Mouse (Mus musculus): ENCODE measurements around the gene Dclk1. TPM values are rescaled to one million over a fixed set of nuclear protein-coding genes. Genes with fewer than 3 reads are reported as not detected.

The Dclk1 gene
- polyA plus RNA-seq, 1 experiment, result 319 TPM

- no peak for DNase-seq (ENCODE audit: extremely low spot score in 1 of 2, low spot score in 1 of 2)
Measured at GRCm38 (mm10) chr3:55494348-55494747, 252.2 kb downstream of the Dclk1 start.

DNA sequence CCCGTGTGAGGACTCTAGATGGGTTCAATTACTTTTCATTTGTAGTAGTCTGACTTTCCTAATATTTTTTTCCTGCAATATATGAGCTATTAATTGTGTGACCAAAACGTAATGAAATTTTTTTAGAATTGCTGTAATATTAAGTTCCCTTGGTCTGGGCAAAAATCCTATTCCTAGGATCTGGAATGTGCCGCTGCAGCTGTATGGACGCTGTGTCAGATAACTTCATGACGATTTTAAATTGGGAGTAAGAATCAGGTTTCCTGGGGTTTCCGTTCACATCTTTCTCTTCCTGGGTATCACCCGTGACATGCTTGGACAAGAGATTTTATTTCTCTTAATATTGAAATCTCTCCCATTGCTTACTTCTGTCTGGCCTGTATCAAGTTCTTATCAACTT, 253.1 kb downstream of the Dclk1 start:
- no peak for DNase-seq (ENCODE audit: extremely low spot score in 1 of 2, low spot score in 1 of 2)

GRCm38 (mm10) chr3:55495866-55496265, 253.7 kb downstream of the Dclk1 start:
- DNase-seq (ENCODE audit: extremely low spot score in 1 of 2, low spot score in 1 of 2), result no peak

DNA sequence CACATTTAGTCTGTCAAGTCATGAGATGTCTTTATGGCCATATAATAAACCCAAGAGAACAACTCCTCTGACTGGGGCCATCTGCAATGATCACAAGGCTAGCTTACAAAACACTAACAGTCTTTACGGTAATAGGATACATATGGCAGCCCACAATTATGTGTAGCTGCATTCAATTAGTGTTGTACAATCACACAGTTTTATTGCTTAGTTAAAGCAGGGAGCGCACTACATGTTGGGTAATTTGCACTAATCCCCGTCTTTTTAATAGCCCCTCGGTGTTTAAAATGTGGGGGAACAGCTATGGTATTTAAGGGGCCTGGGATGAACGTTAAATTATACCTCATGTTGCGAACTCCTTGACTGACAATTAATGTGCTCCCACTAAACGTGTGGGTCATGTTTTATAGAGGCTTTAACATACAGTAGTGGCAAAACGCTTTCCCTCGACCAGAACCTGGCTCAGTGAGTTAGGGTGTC, 254.3 kb downstream of the Dclk1 start:
- no peak for DNase-seq (ENCODE audit: extremely low spot score in 1 of 2, low spot score in 1 of 2)

DNA sequence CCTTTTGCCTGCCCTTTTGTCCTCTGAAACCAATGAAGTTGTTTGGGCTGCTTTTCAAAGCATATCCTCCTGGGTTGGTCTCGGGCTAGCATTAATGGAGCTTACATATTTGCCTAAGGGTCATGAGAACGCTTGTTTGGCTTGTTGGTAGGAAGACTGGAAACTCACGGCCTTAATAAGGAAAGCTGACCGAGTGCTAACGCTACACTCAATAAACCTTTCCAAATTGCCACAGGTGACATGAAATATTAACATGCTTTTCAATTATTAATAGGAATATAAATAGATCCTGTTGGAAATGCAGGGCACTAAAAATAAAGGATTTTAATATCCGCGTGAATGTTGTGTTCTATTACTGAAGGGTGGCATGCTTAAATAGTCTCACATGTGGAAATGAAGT, 257.1 kb downstream of the Dclk1 start:
- DNase-seq (ENCODE audit: extremely low spot score in 1 of 2, low spot score in 1 of 2), result no peak

DNA sequence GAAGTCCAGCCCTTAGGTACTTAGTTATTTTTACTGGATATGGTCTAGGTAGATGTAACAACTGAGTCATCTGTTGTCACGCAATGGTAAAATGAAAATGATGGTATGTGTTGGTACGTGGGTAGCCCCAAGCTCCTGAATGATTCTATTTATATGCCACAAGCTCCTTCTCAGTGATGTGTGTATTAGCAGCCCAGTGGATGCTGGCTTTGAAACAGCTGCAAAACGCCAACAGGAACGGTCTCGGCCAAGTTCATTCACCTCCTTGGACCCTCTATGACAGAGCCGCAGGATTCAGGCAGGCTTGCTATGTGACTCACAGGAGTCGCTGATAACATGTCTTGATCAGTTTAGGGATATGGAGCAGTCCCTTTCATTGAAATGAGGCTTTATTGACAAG, 268.0 kb downstream of the Dclk1 start:
- DNase-seq (ENCODE audit: extremely low spot score in 1 of 2, low spot score in 1 of 2), result peak in 1 of 2 experiments; percentile 56

GRCm38 (mm10) chr3:55511658-55512057, 269.5 kb downstream of the Dclk1 start:
- DNase-seq (ENCODE audit: extremely low spot score in 1 of 2, low spot score in 1 of 2), result peak in 1 of 2 experiments; percentile 59

DNA sequence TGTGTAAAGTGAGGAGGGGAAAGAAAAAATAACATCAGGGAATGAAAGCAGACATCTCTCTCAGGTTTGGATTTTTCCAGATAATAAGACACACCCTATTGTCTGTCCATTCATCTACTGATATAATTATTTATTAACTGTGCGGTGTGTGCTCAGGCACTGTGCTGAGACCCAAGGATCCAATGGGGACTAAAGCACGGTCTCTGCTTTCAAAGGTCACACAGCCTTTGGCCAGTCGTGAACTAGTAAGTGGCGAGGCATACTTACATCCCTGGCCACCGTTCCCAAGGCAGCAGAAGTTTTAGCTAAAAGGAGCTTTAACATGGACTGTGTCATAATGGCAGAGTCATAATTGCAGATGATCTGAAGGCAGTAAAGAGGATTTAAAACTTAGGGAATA, 273.8 kb downstream of the Dclk1 start:
- no peak for DNase-seq (ENCODE audit: extremely low spot score in 1 of 2, low spot score in 1 of 2)

DNA sequence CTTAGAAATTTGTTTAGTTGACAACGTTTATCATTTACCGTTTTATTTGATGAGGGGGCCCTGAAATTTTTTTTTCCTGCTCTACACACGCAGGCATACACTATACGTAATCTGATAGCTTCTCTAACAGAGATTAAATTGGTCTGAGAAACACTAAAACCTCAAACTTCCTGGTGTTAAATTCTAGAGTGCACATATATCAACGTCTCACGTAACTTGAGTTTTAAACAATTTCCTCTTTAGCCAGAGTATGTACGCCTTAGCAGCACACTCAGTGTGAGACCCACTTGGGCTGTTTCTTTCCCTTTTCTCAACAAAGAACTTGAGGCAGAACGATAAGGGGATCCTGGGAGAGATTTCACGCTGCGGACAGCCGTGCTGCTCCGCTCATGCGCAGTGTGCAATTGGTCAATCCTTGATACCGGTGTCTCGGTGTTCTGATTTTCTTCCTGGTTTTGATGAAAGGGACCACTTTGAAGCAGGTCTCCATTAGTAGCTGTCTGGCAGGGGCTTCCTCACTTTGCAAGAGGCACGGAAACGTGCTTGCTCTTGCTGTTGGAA, 275.4 kb downstream of the Dclk1 start:
- no peak for DNase-seq (ENCODE audit: extremely low spot score in 1 of 2, low spot score in 1 of 2)

- peak; percentile 63 to 89 for DNase-seq (ENCODE audit: extremely low spot score in 1 of 2, low spot score in 1 of 2)
Measured at GRCm38 (mm10) chr3:55520240-55521180, 278.3 kb downstream of the Dclk1 start.

DNA sequence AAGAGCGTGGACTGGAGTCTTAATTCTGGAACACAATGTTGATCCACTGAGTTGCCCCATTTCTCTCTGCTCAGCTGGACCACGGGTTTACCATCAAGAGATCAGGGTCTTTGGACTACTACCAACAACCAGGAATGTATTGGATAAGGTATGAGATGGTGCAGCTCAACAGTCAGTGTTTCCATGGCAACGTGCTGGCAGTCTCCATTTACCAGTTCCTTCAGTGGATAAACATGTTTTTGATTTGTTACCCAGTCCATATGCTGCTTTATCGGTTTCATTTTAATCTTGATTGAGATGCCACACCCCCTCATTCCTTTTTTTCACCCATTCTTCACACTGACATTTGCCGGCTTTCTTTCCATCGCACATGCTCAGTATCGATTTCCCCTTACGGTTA, 279.6 kb downstream of the Dclk1 start:
- no peak for DNase-seq (ENCODE audit: extremely low spot score in 1 of 2, low spot score in 1 of 2)

DNA sequence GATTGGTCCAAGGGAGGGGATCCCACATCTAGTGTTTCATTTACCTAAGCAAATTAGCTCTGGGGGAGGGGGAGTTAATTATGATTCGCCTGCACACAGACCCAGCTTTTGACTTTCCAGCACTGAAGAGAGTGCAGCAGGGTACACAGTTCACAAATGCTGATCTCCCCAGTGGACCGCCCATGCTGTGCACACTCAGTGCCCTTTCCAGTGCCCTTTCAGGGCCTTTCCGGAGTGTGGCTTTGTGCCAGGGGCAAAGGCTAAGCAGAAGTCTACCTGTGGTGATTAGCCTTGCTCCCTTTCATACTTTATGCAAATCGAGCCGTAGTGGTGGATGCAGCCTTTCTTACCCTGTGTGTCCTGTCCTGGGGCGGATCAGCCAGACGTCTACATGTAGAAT, 281.1 kb downstream of the Dclk1 start:
- DNase-seq (ENCODE audit: extremely low spot score in 1 of 2, low spot score in 1 of 2), result no peak

DNA sequence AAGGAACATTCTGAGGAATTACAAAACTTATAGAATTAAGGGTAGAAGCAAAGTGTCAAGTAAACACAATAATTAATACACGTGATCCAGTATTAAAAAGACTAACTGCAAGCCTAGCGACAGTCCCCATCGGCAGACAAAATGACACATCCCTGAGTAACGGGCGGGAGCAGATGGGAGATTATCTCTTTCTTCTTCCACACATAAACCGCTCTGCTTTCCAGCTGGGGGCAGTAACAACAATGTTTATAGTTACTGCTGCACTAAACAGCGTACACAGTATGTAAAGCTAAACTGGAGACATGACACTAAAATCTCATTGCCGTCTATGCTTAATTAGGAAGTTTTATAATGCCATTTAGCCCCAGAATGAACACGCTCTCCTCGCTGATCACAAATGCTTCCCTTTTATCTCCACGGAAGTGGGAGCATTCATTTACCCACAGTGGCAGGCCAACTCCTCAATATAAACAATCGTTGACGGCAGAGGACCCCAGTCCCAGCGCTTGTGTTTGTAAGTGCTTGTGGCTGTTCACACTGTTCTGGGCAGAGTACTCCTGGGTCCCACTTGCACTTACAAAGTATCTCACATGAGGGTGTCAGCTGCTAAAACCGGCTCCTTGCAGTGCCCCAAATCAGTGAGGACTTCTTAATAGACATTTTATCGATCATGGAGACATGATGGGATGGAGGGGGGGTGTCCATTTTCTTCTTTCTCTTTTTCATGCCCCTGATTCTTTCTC, 281.7 kb downstream of the Dclk1 start:
- no peak for DNase-seq (ENCODE audit: extremely low spot score in 1 of 2, low spot score in 1 of 2)

GRCm38 (mm10) chr3:55524491-55525195, 282.5 kb downstream of the Dclk1 start:
- no peak for DNase-seq (ENCODE audit: extremely low spot score in 1 of 2, low spot score in 1 of 2)

GRCm38 (mm10) chr3:55526470-55526869, 284.3 kb downstream of the Dclk1 start:
- no peak for DNase-seq (ENCODE audit: extremely low spot score in 1 of 2, low spot score in 1 of 2)

DNA sequence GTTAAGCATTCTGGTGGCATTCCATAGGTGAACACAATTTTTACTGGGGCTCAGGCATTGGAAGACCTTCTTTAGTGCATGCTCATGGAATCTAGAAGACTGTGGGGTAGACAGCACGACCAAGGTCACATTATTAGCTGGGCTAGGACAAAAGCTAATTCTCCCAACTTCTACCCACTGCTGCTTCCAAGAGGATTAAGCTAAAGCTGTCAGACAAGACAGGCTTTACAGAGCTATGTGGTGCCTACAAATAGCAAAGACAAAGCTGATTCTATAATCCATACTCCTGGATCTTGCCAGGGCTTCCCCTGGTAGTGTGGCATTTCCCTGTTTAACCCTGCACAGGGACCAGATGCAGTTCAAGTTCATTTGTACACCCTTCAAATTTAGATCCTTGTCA, 285.4 kb downstream of the Dclk1 start:
- no peak for DNase-seq (ENCODE audit: extremely low spot score in 1 of 2, low spot score in 1 of 2)

- DNase-seq (ENCODE audit: extremely low spot score in 1 of 2, low spot score in 1 of 2), result no peak
Measured at GRCm38 (mm10) chr3:55528012-55528411, 285.8 kb downstream of the Dclk1 start.

DNA sequence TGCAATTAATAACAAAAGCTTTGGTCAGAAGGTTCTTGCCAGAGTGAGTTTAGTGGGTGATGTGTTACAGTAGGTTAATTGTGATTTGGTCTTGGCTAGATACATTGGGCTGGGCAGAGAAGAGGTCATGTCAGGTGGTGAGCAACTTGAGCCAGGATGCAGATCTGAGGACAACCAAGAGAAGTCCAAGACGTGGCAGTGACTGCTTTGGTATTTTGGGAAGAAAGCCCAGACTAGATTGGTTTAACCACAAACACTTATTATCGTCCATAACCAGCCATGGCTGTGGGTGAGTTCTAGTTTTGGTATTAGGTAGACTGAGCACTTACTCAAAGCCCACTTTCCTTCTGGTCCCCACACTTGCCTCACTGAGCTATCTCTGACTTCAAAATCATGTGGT, 287.2 kb downstream of the Dclk1 start:
- no peak for DNase-seq (ENCODE audit: extremely low spot score in 1 of 2, low spot score in 1 of 2)

GRCm38 (mm10) chr3:55531204-55532044, 289.3 kb downstream of the Dclk1 start:
- peak in 1 of 2 experiments; percentile 53 for DNase-seq (ENCODE audit: extremely low spot score in 1 of 2, low spot score in 1 of 2)

Data from frontal cortex, adult 2 months (tissue).